In the genomic region with DNA sequence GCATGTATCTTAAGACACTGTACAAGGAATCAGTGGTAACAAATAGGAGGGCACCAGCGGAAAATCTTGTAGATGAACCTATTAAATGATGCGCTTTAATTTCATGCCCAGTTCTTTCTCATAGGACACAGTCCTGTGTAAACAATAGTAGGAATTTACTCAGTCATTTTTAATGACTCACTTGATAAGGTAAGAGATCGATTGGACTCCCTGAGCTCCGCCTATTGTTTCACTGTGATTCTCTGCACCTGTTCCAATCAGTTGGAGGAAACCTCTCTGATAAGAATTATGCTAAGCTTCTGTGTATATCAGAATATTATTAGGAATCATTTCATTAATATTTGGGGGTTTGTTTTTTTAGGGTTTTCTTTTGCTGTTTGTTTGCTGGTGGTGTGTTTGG, we compare ENCODE assay signal across 21 mouse cellular contexts.
A peak's percentile ranks its signal among the peaks of the same experiment; 100 is the strongest.
DNase-seq lines count a peak whose midpoint lies in the region; ATAC-seq and TF ChIP-seq lines count a peak whose summit lies in the region.
"Had no signal": no experiment of that assay in that cellular context is flagged by ENCODE, and none has a peak within 500 bp of the region (broad histone marks: within the 10 kb centered on the region; RNA-seq: fewer than 3 reads in every experiment).

No protein-coding gene starts in this region.

- H3K4me3 ChIP-seq in intestine, embryonic 15.5 days (replicated peaks): no peak overlapping the region
- H3K4me3 ChIP-seq in intestine, postnatal 0 days (ENCODE audit: low read depth, low read length): no peak overlapping the region
- no peak overlapping the region for H3K4me3 ChIP-seq in liver, adult 2 months (ENCODE audit: insufficient read depth, low read depth, low read length)
- H3K4me3 ChIP-seq in liver, embryonic 12.5 days: no peak overlapping the region
- H3K4me3 ChIP-seq in intestine, embryonic 16.5 days (ENCODE audit: low read length): no peak overlapping the region

- H3K9ac ChIP-seq in intestine, embryonic 15.5 days: no peak overlapping the region
- H3K9ac ChIP-seq in intestine, postnatal 0 days (ENCODE audit: low read depth, low read length): no peak overlapping the region
- no peak overlapping the region for H3K9ac ChIP-seq in liver, adult 2 months (ENCODE audit: low read depth, low read length)
- no peak overlapping the region for H3K9ac ChIP-seq in liver, embryonic 12.5 days
- H3K9ac ChIP-seq in intestine, embryonic 16.5 days (ENCODE audit: low read depth, low read length): no peak overlapping the region

- TF ChIP-seq POLR2A in liver, adult 2 months (IDR thresholded peaks at IDR 0.05; ENCODE audit: extremely low read depth, insufficient read depth, low read length): no peak

- TF ChIP-seq CTCF in intestine, postnatal 0 days (IDR thresholded peaks at IDR 0.05; ENCODE audit: low read depth): no peak
- TF ChIP-seq CTCF in liver, adult 2 months (IDR thresholded peaks at IDR 0.05; ENCODE audit: low read depth, low read length): no peak

- no peak overlapping the region for H3K27ac ChIP-seq in intestine, embryonic 15.5 days
- no peak overlapping the region for H3K27ac ChIP-seq in intestine, postnatal 0 days (ENCODE audit: low read depth, low read length)
- H3K27ac ChIP-seq in liver, adult 2 months (replicated peaks; ENCODE audit: insufficient read depth, low read depth, low read length): no peak overlapping the region
- H3K27ac ChIP-seq in liver, embryonic 12.5 days: no peak overlapping the region
- no peak overlapping the region for H3K27ac ChIP-seq in intestine, embryonic 16.5 days (ENCODE audit: low read length)

- peak; percentile 51 for DNase-seq in liver, adult 2 months (ENCODE audit: extremely low read depth, low read depth, low spot score)
- no peak for DNase-seq in cerebellum, adult 11-12 months
- DNase-seq: adrenal gland, adult 2 months; adrenal gland, adult 8-10 months; adrenal gland, postnatal 10 days; adrenal gland, postnatal 14 days; adrenal gland, postnatal 25 days; adrenal gland, postnatal 36 days; B cell, adult 2 months; cerebellum, adult 11 months; cerebellum, adult 18-20 months; cerebellum, adult 2 months had no signal

- H3K79me2 ChIP-seq in liver, adult 2 months (ENCODE audit: control insufficient read depth, insufficient read depth, low read length): no peaks in the 10 kb centered on the region; the same call in 1 of the 2 replicates

- H3K9me3 ChIP-seq in intestine, embryonic 15.5 days: no peaks in the 10 kb centered on the region
- no peaks in the 10 kb centered on the region for H3K9me3 ChIP-seq in intestine, postnatal 0 days (ENCODE audit: control insufficient read depth)
- no peaks in the 10 kb centered on the region for H3K9me3 ChIP-seq in liver, embryonic 12.5 days (replicated peaks)
- no peaks in the 10 kb centered on the region for H3K9me3 ChIP-seq in intestine, embryonic 16.5 days (ENCODE audit: control insufficient read depth, low read length)
- H3K9me3 ChIP-seq: G1E had no signal

- 68% methylated on average over 4 of the region's 4 CpGs for WGBS in intestine, embryonic 15.5 days
- WGBS in intestine, postnatal 0 days: 55% methylated on average over 4 of the region's 4 CpGs
- 46% methylated on average over 4 of the region's 4 CpGs for WGBS in liver, adult 2 months
- 87% methylated on average over 4 of the region's 4 CpGs for WGBS in liver, embryonic 12.5 days (ENCODE audit: insufficient replicate concordance)
- WGBS in intestine, embryonic 16.5 days: 70% methylated on average over 4 of the region's 4 CpGs

- ATAC-seq in intestine, embryonic 15.5 days: 0 out of 2 replicates have a peak, but pooled peaks have one; percentile 53
- no peak; the same call in 1 of the 2 replicates for ATAC-seq in intestine, postnatal 0 days
- ATAC-seq in liver, embryonic 12.5 days: no peak
- peak; percentile 75; the same call in 1 of the 2 replicates for ATAC-seq in intestine, embryonic 16.5 days
- ATAC-seq: activated CD4-positive, CD25-positive, alpha-beta regulatory T cell, adult 4 months; CD4-positive, CD25-positive, alpha-beta regulatory T cell, adult 4 months; Patski had no signal

- H3K4me2 ChIP-seq in intestine, embryonic 15.5 days (replicated peaks): no peak overlapping the region
- H3K4me2 ChIP-seq in intestine, postnatal 0 days (replicated peaks; ENCODE audit: low read depth): no peak overlapping the region
- no peak overlapping the region for H3K4me2 ChIP-seq in liver, embryonic 12.5 days
- H3K4me2 ChIP-seq in intestine, embryonic 16.5 days (ENCODE audit: low read depth, low read length): no peak overlapping the region

- no peaks in the 10 kb centered on the region for H3K36me3 ChIP-seq in intestine, embryonic 15.5 days
- no peaks in the 10 kb centered on the region for H3K36me3 ChIP-seq in intestine, postnatal 0 days (ENCODE audit: control insufficient read depth, insufficient read depth)
- H3K36me3 ChIP-seq in liver, adult 2 months (ENCODE audit: control insufficient read depth, insufficient read depth, low read length): no peaks in the 10 kb centered on the region
- H3K36me3 ChIP-seq in liver, embryonic 12.5 days: no peaks in the 10 kb centered on the region
- H3K36me3 ChIP-seq in intestine, embryonic 16.5 days (ENCODE audit: control insufficient read depth, insufficient read depth, low read length): no peaks in the 10 kb centered on the region

- H3K27me3 ChIP-seq in intestine, embryonic 15.5 days (replicated peaks): no peaks in the 10 kb centered on the region
- no peaks in the 10 kb centered on the region for H3K27me3 ChIP-seq in intestine, postnatal 0 days (replicated peaks; ENCODE audit: control insufficient read depth, insufficient read depth, low read length)
- no peaks in the 10 kb centered on the region for H3K27me3 ChIP-seq in liver, adult 2 months (ENCODE audit: control insufficient read depth, insufficient read depth, low read length)
- H3K27me3 ChIP-seq in liver, embryonic 12.5 days (replicated peaks): no peaks in the 10 kb centered on the region
- H3K27me3 ChIP-seq in intestine, embryonic 16.5 days (replicated peaks; ENCODE audit: control insufficient read depth, insufficient read depth, low read length): no peaks in the 10 kb centered on the region
- H3K27me3 ChIP-seq: CH12.LX, Patski had no signal

- no peaks in the 10 kb centered on the region for H3K4me1 ChIP-seq in intestine, embryonic 15.5 days (replicated peaks)
- H3K4me1 ChIP-seq in intestine, postnatal 0 days (replicated peaks; ENCODE audit: control insufficient read depth, insufficient read depth, low read length): no peaks in the 10 kb centered on the region
- H3K4me1 ChIP-seq in liver, adult 2 months (ENCODE audit: control insufficient read depth, insufficient read depth, low read length): no peaks in the 10 kb centered on the region
- H3K4me1 ChIP-seq in liver, embryonic 12.5 days: no peaks in the 10 kb centered on the region
- H3K4me1 ChIP-seq in intestine, embryonic 16.5 days (ENCODE audit: control insufficient read depth, insufficient read depth, low read length): no peaks in the 10 kb centered on the region

Comparison
In these comparisons a context has a peak if more than half of its experiments do, and no peak if none do; other contexts are left out.
1. ATAC-seq: peak in intestine, embryonic 15.5 days (single experiment) and intestine, embryonic 16.5 days (single experiment); none in intestine, postnatal 0 days (single experiment) and liver, embryonic 12.5 days (single experiment).